Mouse (Mus musculus) forebrain, embryonic 13.5 days (tissue): ENCODE data around the gene Islr2. TPM values are rescaled to one million over a fixed set of nuclear protein-coding genes. Genes with fewer than 3 reads are reported as not detected.
A peak's percentile ranks its signal among the peaks of the same experiment; 100 is the strongest.

Experiments used
- ATAC-seq: fragments of 200-750 bp; cut with Nextera tagmentation; 2 replicates; pipeline ENCODE4 v1.8.0; 2017
- H3K27ac ChIP-seq: fragments of 300-500 bp; sonication (generic); 2 replicates; pipeline ENCODE4 v1.5.1; 2015; ENCODE audit warnings: inconsistent platforms, mild to moderate bottlenecking, moderate library complexity
- H3K27me3 ChIP-seq: fragments of 300-500 bp; sonication (generic); 2 replicates; pipeline ENCODE4 v1.6.1; 2015; ENCODE audit warnings: mild to moderate bottlenecking, inconsistent platforms
- H3K36me3 ChIP-seq: fragments of 300-500 bp; sonication (generic); 2 replicates; pipeline ENCODE4 v1.6.1; 2015; ENCODE audit warnings: mild to moderate bottlenecking, inconsistent platforms; ENCODE audit not compliant: poor library complexity, severe bottlenecking
- H3K4me1 ChIP-seq: fragments of 300-500 bp; sonication (generic); 2 replicates; pipeline ENCODE4 v1.6.1; 2015; ENCODE audit warnings: inconsistent platforms
- H3K4me2 ChIP-seq: fragments of 300-500 bp; sonication (generic); 2 replicates; pipeline ENCODE4 v1.6.1; 2015; ENCODE audit warnings: inconsistent platforms, mild to moderate bottlenecking, moderate library complexity
- H3K4me3 ChIP-seq: fragments of 300-500 bp; sonication (generic); 2 replicates; pipeline ENCODE4 v1.5.1; 2015; ENCODE audit warnings: mild to moderate bottlenecking, inconsistent platforms
- H3K9ac ChIP-seq: fragments of 300-500 bp; sonication (generic); 2 replicates; pipeline ENCODE4 v1.6.1; 2015; ENCODE audit warnings: mild to moderate bottlenecking, inconsistent platforms
- H3K9me3 ChIP-seq: fragments of 300-500 bp; sonication (generic); replicated peaks from 2 replicates; pipeline ENCODE4 v1.6.1; 2016; ENCODE audit warnings: inconsistent platforms
- WGBS: fragments of 180-500 bp; shearing (Covaris S2); methylation state at CpG from one replicate; pipeline ENCODE4 v1.1.7; 2015; 5-methylcytosine and 5-hydroxymethylcytosine counted together
- polyA plus RNA-seq: library from polyadenylated mRNA; unstranded; fragments of >200 nt; fragmentation: Nextera tagmentation; extraction: Ambion mirVana; gene quantifications from 2 replicates; pipeline ENCODE4 v1.2.1, GENCODE M21; 2015

Islr2 gene
- polyA plus RNA-seq, 1 experiment from 2014 or later, result 50.1 TPM

DNA sequence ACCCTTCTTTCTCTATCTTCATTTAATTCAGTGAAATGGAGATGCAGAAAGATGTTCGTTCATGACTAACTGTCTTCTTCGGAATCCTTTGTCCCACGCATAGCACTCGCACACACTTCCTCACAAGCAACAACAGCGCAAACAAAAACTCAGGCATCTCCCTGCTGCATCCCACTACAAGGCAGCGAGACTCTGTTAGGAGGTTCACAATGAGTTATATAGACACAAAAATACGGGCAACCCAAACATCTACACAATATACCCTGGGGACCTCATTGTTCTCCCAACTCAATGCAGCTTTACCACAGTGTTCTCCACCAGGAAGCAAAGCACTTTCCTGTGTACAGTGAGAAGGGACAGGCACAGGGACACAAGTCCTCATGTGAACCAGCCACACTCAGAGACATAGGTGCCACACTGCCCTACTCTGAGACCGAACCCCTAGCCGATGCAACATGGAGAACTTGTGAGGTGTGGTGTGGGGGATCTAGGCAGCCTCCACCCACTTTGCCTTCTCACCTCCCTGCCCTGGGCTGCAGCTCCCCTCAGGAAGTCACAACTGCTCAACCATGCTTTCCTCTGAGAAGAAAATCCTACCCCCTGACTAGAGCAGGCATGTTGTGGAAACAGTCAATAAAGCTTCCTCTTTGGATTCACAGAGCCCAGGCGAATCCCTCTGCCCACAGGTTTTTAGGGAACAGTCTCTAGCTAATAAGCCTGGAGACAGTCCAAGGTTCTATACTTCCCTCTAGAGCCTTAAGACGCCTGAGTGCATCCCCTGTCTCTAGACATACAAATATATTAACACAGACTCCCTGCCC, 3.6 kb downstream of the Islr2 start:
- Histone ChIP-seq H3K4me3 (peak overlapping the region; percentile 44), H3K4me1 (peaks cover 85% of the 10 kb centered on the region), H3K27ac (peak overlapping the region; percentile 93), H3K4me2 (peak overlapping the region; percentile 75), H3K36me3 (peaks cover 20% of the 10 kb centered on the region; the same call in 1 of the 2 replicates), H3K9me3 (no peaks in the 10 kb centered on the region), H3K27me3 (peaks cover 84% of the 10 kb centered on the region), H3K9ac (peak overlapping the region; percentile 75)
- 11% methylated on average over 11 of the region's 11 CpGs for WGBS
- no peak for ATAC-seq

DNA sequence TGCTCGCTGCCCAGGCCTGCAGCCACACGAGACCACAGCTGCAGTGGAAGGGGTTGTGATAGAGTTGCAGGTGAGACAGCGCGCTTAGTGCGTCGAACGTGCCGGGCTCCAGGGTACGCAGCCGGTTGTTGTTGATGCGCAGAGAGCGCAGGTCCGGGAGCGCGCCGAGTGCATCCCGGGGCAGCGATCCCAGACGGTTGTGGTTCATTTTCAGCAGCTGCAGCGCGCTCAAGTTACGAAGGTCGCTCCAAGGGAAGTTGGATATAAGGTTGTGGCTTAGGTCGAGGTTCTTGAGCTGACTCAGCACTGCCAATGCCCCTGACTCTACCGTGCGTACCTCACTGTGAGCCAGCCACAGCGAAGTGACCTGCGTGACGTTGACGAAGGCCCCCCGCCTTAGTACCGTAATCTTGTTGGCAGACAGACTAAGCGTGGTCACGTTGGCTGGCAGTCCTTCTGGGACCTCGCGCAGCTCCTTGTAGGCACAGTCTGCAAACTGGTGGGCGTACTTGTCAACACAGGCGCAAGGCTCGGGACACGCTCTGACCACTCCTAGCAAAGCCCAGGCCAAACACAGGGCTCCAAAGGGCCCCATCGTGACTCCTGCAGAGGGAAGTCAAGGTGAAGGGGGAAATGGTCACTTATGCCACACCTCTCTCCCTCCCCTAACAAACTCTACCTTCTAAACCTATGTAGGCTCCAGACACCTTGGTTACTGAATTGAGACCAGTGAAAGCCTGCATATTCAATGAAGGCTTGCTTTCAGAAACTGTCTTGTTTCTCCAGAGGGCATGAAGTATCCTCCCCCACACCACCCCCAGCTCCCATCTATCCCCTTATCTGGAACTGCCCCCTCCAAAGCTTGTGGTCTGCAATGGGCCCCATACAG, 4.5 kb downstream of the Islr2 start:
- Histone ChIP-seq H3K4me2 (peak overlapping the region; percentile 75), H3K4me3 (peak overlapping the region; percentile 44), H3K9ac (peak overlapping the region; percentile 75), H3K27me3 (peaks cover 91% of the 10 kb centered on the region), H3K9me3 (no peaks in the 10 kb centered on the region), H3K36me3 (peaks cover 20% of the 10 kb centered on the region; the same call in 1 of the 2 replicates), H3K4me1 (peaks cover 85% of the 10 kb centered on the region), H3K27ac (peak overlapping the region; percentile 93)
- no peak for ATAC-seq
- 1% methylated on average over 41 of the region's 41 CpGs for WGBS

DNA sequence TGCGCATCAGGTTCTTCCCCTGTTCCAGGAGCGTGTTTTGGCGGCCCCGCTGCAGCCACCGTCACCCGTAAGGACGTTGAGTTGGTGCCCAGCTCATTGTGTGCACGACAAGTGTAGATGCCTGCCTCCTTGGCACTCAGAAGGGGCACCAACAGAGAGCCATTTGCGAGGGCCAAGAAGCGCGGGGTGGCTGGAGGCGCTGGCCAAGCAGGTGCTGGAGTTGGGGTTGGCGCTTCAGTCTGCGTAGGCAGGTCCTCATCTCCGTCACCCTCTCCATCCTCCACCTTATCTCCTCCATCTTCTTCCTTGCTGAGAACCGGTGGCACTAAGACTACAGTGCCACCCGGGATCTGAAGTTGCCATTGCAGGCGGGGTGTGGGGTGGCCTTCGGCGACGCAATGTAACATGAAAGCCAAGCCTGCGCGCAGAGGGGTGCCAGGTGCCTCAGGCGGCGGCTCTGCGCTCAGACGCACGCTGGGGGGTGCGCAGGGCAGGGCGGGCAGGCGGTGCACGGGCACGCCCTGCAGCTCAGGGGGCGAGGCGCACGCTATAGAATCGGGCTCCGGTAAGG, 5.2 kb downstream of the Islr2 start:
- Histone ChIP-seq H3K4me2 (peak overlapping the region; percentile 75), H3K36me3 (peaks cover 20% of the 10 kb centered on the region; the same call in 1 of the 2 replicates), H3K27me3 (peaks cover 98% of the 10 kb centered on the region), H3K4me3 (peak overlapping the region; percentile 44), H3K27ac (peak overlapping the region; percentile 93), H3K9me3 (no peaks in the 10 kb centered on the region), H3K9ac (peak overlapping the region; percentile 75), H3K4me1 (peaks cover 92% of the 10 kb centered on the region)
- 2% methylated on average over 38 of the region's 38 CpGs for WGBS
- no peak for ATAC-seq

DNA sequence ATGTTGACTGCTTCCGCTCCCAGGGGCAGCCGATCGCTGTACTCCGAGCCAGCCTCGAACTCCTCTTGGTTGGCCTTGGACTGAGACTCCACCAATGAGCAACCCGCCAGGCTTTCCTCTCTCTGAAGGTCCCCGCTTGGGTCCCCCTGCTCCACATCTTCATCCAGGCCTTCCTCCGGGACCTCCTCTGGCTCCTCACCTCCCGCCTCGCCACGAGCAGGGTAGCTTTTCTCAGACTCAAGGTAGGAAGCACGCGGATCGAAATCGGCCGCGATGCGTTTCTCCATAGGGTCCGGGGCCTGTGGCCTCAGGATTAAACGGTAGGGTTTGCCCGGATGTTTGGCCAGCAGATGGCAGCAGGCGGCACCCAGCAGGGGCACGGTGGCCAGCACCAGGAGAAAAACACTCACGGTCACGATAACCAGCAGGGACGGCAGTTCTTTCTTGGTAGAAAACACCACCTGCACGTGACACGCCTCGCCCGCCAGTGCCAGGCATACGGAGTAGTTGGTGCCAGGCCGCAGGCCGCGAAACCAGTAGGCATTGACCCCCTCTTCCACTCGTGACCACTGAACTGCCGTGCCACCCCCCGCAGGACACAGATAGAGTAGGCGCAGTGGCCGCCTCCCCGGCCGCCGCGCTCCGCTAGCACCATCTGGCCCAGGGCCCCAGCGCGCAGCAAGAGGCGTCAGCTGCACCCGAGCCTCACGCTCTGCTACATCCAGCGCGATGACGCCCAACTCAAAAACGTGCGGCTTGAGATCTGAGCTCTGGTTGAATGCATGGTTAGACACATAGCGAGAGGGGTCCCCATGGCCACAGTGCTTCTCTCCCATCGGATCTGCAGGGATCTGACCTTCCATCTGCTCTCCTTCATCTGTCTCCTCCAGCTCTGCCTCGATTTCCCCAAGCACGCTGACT, 6.1 kb downstream of the Islr2 start:
- ATAC-seq, result peak; percentile 15
- Histone ChIP-seq H3K4me1 (peaks cover 84% of the 10 kb centered on the region), H3K36me3 (peaks cover 20% of the 10 kb centered on the region; the same call in 1 of the 2 replicates), H3K27ac (peak overlapping the region; percentile 93), H3K9ac (peak overlapping the region; percentile 75), H3K4me2 (peak overlapping the region; percentile 75), H3K4me3 (peak overlapping the region; percentile 44), H3K9me3 (no peaks in the 10 kb centered on the region), H3K27me3 (peaks cover 89% of the 10 kb centered on the region)
- WGBS, result 1% methylated on average over 58 of the region's 58 CpGs

DNA sequence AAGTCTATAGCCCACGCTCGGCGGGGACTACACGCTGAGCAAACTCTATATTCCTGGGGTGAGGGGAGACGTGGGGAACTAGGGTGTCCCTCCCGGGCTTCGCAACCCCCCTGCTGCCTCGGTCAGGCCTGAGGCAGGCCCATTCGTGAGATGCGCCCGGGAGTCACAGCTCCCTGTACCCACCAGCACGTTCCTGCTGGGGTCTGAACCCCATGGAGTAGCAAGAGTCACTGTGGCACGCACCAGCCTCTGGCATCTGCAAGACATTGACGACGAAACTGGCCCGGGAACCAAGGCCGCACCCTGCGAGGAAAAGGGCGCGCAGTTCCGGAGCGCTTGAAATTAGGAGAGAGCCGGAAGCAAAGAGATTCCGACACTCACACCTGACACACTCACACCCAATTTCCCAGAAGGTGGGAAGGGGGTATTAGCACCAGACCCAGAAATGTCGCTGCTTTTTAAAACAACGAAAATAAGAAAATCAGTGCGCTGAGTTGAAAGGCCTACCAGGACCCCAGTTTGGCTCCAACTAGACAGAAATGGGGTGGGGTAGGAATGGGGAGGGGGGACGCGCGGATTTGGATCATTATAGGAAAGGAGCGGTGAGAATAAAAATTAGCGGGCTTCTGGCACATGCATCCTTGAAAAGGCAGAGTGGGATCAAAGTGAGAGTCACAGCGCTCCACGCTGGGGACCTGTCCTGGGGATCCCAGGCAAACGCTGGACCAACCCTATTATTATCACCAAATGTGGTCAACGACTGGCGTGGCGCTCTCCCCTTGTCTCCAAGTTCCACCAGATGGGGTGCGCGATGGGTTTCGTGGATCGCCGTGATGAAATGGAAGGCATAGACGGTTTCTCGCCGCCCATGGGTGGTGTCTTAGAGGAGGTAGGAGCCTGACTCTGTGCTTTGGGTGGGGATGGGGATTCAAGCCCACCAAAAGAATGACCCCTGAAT, 7.2 kb downstream of the Islr2 start:
- 6% methylated on average over 46 of the region's 46 CpGs for WGBS
- Histone ChIP-seq H3K4me1 (peaks cover 72% of the 10 kb centered on the region), H3K9me3 (no peaks in the 10 kb centered on the region)

DNA sequence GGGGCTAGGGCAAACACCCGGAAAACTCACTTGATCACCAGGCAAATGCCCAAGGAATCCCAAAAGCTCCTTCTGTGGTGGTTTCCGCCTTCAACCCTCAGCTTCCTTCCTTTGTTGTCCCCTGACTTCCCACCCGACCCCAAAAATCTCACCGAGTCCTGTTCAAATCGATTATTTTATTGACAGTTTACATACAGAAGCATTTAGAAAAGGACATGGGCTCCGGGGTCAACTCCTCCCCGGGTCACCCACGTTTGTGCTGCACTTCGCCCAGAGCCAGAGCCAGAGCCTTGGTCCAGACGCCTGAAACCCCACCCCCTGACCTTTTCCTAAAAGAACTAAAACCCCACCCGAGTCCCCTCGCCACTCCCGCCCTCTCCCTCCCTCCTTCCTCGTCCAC, 8.0 kb downstream of the Islr2 start:
- Histone ChIP-seq H3K4me2 (peak overlapping the region; percentile 75), H3K27ac (peak overlapping the region; percentile 93), H3K36me3 (peaks cover 20% of the 10 kb centered on the region; the same call in 1 of the 2 replicates), H3K9ac (peak overlapping the region; percentile 75), H3K27me3 (peaks cover 70% of the 10 kb centered on the region), H3K4me3 (peak overlapping the region; percentile 44), H3K9me3 (no peaks in the 10 kb centered on the region), H3K4me1 (peaks cover 65% of the 10 kb centered on the region)
- WGBS, result 3% methylated on average over 14 of the region's 14 CpGs
- no peak for ATAC-seq

More for the DNA sequence above, 7.2 kb downstream of the Islr2 start:
- Histone ChIP-seq H3K4me2 (peak overlapping the region; percentile 75), H3K27me3 (peaks cover 78% of the 10 kb centered on the region), H3K36me3 (peaks cover 20% of the 10 kb centered on the region; the same call in 1 of the 2 replicates), H3K27ac (peak overlapping the region; percentile 93), H3K9ac (peak overlapping the region; percentile 75), H3K4me3 (peak overlapping the region; percentile 44)
- no peak for ATAC-seq

DNA sequence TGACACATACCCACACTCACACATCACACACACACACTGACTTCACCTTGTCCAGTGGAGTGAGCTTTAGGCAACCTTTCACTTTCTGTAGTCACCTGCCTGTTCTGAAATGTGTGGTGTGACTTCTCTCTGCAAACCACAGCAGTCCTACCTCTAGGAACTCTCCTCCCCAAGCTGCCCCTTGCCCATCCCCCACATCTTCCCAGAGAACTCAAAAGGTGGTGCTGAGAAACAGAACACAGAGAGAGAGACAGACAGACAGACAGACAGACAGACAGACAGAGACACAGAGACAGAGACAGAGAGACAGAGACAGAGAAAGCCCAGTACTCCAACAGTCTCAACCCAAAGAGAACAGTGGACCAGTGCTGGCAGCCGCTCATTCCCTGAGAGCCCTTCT, 8.4 kb downstream of the Islr2 start:
- ATAC-seq, result no peak
- H3K4me1 ChIP-seq, result peaks cover 60% of the 10 kb centered on the region
- peak overlapping the region; percentile 75 for H3K9ac ChIP-seq
- H3K4me3 ChIP-seq, result peak overlapping the region; percentile 44
- H3K27ac ChIP-seq, result peak overlapping the region; percentile 93
- H3K4me2 ChIP-seq, result peak overlapping the region; percentile 75
- peaks cover 66% of the 10 kb centered on the region for H3K27me3 ChIP-seq
- 0% methylated on average over 1 of the region's 1 CpGs for WGBS
- H3K36me3 ChIP-seq, result peaks cover 20% of the 10 kb centered on the region; the same call in 1 of the 2 replicates
- H3K9me3 ChIP-seq, result no peaks in the 10 kb centered on the region

DNA sequence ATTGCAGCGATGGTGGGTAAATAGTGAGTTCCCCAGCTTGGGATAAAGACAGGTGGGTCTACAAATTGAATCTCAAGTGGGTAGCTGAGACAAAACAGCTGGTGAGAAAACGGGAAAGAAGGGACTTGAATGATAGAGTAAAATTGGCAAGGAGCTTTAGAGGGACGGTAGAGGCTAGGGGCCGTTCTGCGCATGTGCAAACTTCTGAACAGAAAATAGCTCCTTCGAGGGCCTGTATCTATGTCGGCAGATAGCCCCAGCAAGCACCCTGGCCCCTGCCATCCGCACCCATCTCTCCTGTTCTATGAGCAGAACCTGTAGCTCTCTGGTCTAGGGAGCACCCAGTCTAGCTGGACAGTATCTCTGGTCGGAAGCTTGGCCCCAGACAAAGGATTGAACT, 9.9 kb downstream of the Islr2 start:
- no peak overlapping the region for H3K4me3 ChIP-seq
- no peaks in the 10 kb centered on the region for H3K9me3 ChIP-seq
- H3K27me3 ChIP-seq, result peaks cover 51% of the 10 kb centered on the region
- ATAC-seq, result no peak
- H3K27ac ChIP-seq, result peak overlapping the region; percentile 52; the same call in 1 of the 2 replicates
- peak overlapping the region; percentile 75 for H3K4me2 ChIP-seq
- H3K9ac ChIP-seq, result no peak overlapping the region
- peaks cover 20% of the 10 kb centered on the region; the same call in 1 of the 2 replicates for H3K36me3 ChIP-seq
- WGBS, result 65% methylated on average over 9 of the region's 9 CpGs
- peaks cover 51% of the 10 kb centered on the region for H3K4me1 ChIP-seq

DNA sequence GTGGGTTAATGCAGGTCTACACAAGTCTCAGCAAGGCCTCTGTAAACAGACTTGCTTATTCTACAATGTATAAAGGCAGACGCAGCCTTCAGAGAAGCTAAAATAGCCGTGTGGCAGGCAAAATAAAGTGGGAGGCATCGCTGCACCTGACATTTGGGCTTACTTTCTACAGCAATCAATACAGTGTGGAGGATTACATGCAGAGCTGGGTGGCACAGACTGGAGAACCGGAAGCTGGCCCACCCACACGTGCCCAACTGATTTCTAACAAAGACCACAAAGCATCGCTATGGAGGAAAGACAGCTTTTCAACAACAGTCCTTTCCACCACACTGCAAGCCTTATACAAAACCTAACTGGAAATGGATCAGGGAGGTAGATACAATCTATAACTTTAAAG, 19.7 kb downstream of the Islr2 start:
- Histone ChIP-seq H3K4me1 (no peaks in the 10 kb centered on the region; the same call in 1 of the 2 replicates), H3K4me2 (no peak overlapping the region), H3K4me3 (no peak overlapping the region), H3K27ac (peak overlapping the region; percentile 7; the same call in 1 of the 2 replicates), H3K27me3 (no peaks in the 10 kb centered on the region), H3K9me3 (no peaks in the 10 kb centered on the region), H3K9ac (no peak overlapping the region), H3K36me3 (no peaks in the 10 kb centered on the region)
- 61% methylated on average over 6 of the region's 6 CpGs for WGBS
- ATAC-seq, result no peak

DNA sequence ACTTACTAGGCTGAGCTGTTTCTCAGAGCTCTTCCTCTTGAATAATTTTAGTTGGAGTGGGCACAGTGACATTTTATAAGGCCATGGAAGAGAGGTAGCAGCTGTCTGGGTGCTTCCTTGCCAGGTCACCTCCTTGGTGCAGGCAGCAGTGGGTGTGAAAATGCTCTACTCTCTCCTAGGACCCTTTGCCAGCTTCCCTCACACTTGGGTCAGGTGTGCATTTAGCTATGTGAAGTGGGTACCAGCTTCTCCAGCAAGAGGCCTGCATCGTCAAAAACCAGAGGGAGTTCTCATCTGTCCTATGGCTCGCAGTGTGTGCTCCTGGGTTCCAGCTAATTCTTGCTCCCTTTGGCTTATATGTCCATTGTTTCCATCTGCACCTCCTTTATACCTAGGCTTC, 24.7 kb downstream of the Islr2 start:
- WGBS, result 87% methylated on average over 2 of the region's 2 CpGs
- Histone ChIP-seq H3K9me3 (no peaks in the 10 kb centered on the region), H3K4me2 (no peak overlapping the region), H3K4me1 (peaks cover 13% of the 10 kb centered on the region), H3K27me3 (no peaks in the 10 kb centered on the region), H3K27ac (no peak overlapping the region), H3K4me3 (no peak overlapping the region), H3K36me3 (no peaks in the 10 kb centered on the region), H3K9ac (no peak overlapping the region)
- no peak for ATAC-seq
